Mouse (Mus musculus) CD4-positive helper T cell, adult 2 months (primary cell): ENCODE data around the gene Vezf1.
"Not testable (repeated sequence)": the region's sequence is repeated elsewhere in the genome, so short reads cannot be mapped to it uniquely, and the experiment has no call there.

Source experiments
- DNase-seq: peaks from one replicate; pipeline ENCODE4 v3.0.0-alpha.2; 2012; ENCODE audit warnings: low read depth, missing footprints, low spot score

The Vezf1 gene

DNA sequence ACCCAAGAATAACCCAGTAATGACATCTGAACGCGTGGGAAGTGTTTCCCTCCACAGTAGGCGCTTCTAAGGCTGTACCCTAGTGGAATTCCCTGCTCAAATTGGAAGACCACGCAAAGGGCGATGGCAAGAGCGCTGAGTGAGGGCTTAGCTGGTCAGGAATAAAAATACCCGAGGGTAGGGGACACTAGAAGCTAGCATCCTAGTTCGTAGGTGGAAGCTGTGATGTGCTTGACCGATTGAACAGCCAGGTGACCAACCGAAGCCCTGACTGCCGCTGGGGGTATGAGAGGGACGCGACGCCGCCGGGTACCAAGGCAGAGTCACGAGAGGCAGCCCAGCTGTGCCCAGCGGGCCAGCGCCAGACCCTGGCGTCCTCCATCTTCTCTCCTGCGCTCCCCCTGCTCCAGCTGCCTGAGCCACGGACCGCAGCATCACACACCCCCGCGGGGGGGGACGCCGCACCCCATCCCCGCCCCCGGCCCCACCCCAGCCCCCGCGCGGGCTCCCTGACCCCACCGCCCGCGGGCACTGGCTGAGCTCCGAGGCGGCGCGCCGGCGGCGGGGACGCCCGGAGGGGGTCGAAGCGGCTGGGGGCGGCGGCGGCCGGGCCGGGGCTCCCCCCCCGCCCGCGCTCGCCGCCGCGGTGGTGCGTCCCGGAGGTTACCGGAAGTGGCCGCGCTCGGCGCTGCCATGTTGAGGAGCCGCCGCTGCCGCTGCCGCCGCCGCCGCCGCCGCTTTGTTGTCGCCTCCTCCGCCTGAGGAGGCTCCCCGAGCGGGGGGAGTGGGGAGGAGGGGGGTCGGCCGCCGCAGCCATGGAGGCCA, at the start of gene Vezf1:
Gene Vezf1 (plus strand): TSS at position 694 of the 825 bp plus-strand sequence.
- peak; percentile 87 for DNase-seq

DNA sequence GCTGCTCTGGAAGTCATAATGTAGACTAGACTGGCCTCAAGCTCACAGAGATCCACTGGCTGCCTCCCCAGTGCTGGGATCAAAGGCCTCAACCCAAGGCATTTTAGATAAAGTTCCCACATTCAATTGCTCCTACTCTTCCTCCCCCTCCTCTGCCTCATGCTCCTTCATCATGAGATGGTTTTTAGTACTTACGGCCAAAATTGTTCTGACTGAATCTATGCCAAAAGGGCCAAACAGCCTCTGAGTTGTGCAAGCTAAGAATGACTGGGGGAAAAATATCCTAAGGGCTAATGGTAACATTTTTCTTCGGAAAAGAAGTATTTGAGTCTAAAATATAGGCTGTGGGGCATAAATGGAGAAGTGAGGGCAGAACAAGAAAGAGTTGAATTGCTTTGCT, 44.1 kb upstream of the Vezf1 start:
- DNase-seq, result no peak

GRCm38 (mm10) chr11:88027391-88028035, 40.6 kb upstream of the Vezf1 start:
- DNase-seq, result no peak

- DNase-seq, result no peak
Observed at GRCm38 (mm10) chr11:88028193-88028684, 39.8 kb upstream of the Vezf1 start.

DNA sequence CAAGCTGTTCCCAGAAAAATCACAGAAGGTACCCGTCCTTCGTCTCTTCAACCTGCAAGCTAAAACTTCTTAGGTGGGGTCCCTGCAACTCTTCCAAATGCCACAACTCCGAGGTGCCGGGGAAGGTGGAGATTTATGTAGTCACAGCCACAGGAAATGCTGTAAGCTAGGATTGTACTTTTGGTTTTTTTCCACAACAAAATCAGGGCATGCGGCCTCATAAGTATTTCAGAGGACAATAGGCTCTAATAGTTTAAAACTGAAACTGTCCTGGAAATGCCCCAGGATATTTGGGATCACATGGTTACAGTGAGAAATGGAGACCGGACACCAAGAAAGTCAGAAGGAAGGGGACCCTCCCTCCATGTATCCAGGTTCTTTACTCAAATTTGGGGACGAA, 37.9 kb upstream of the Vezf1 start:
- no peak for DNase-seq

GRCm38 (mm10) chr11:88030836-88031235, 37.2 kb upstream of the Vezf1 start:
- no peak for DNase-seq

- DNase-seq, result no peak
Observed at GRCm38 (mm10) chr11:88031753-88032152, 36.3 kb upstream of the Vezf1 start.

DNA sequence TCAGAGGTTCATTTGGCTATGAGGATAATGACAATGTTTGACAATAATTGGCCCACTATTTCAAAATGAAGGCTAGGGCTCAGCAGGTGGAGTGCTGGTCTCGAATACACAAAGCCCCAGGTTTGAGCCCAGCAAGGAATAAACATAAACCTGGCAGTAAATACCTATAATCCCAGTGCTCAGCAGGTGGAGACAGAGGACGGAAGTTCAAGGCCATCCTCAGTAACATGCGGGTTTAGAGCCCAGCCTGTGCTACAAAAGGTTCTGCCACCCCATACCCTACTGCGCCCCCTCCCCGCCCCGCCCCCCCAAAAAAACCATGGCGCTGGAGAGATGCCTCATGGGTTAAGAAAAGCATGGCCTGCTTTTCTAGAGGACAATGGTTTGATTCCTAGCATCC, 32.1 kb upstream of the Vezf1 start:
- no peak for DNase-seq

- no peak for DNase-seq
Observed at GRCm38 (mm10) chr11:88036761-88037251, 31.3 kb upstream of the Vezf1 start.

DNA sequence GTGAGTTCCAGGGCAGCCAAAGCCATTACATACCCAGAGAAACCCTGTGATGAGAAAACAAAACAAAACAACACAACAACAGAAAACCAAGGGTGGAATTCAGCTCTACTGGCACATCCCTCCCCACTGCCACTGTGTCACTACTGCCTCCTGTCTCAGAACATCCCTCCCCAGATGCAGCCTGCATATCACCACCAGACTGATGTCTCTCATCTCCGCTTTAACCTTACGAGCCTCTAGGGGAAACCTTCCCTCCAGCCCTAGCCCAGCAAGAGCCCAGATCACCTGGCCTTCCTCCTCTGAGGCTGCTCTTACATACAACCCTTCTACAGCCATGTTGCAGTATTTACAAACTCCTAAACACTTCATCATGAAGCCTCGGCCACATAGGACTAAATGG, 30.7 kb upstream of the Vezf1 start:
- no peak for DNase-seq

- no peak for DNase-seq
Observed at GRCm38 (mm10) chr11:88039066-88039465, 29.0 kb upstream of the Vezf1 start.

GRCm38 (mm10) chr11:88044314-88044713, 23.8 kb upstream of the Vezf1 start:
- no peak for DNase-seq

GRCm38 (mm10) chr11:88045159-88045558, 22.9 kb upstream of the Vezf1 start:
- DNase-seq, result not testable (repeated sequence)

GRCm38 (mm10) chr11:88045878-88046277, 22.2 kb upstream of the Vezf1 start:
- DNase-seq, result peak; percentile 33

GRCm38 (mm10) chr11:88046323-88046937, 21.6 kb upstream of the Vezf1 start:
- DNase-seq, result no peak

- DNase-seq, result peak; percentile 100
Observed at GRCm38 (mm10) chr11:88046944-88047794, 20.9 kb upstream of the Vezf1 start, which contains the start of gene Srsf1. Srsf1 (plus strand) TSS chr11:88047373.

- peak; percentile 79 for DNase-seq
Observed at GRCm38 (mm10) chr11:88047871-88048531, 20.1 kb upstream of the Vezf1 start.

DNA sequence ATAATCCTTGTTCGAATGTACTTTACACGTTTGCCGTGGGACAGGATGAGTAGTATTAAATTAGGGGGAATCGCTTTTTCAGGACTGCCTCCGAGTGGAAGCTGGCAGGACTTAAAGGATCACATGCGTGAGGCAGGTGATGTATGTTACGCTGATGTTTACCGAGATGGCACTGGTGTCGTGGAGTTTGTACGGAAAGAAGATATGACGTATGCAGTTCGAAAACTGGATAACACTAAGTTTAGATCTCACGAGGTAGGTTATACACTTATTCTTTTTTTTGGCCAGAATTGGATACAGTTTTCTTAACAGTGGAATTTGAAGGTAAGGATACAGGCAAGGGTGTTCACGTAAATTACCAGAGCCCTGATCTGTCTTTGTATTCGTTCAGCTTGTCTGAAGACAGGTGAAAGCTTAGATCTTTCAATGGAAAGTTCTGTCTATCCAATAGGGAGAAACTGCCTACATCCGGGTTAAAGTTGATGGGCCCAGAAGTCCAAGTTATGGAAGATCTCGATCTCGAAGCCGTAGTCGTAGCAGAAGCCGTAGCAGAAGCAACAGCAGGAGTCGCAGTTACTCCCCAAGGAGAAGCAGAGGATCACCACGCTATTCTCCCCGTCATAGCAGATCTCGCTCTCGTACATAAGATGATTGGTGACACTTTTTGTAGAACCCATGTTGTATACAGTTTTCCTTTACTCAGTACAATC, 19.0 kb upstream of the Vezf1 start:
- peak; percentile 81 for DNase-seq

GRCm38 (mm10) chr11:88049732-88050131, 18.3 kb upstream of the Vezf1 start:
- DNase-seq, result no peak

DNA sequence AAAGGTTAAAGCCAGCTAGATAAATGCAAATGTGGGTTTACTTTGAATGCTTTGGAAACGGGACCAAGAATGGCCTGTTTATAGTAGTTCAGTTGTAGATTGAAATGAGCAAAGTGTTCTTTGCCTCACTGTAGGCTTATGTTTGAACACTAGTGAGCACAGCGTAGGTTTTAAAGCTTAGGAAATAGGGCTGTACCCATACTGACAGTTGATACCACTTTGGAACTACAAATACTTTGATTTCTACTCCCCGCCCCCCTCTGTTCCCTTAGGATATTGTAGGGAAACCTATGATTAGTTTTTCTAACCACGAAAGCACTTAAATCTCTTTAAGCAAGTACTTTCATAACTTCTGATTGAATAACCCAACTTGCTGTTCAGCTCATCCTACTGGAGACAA, 15.4 kb upstream of the Vezf1 start:
- no peak for DNase-seq
